Mouse (Mus musculus) liver, postnatal 0 days (tissue): Measurements from ENCODE around the gene Kcnb1.

ENCODE experiments used
- CTCF ChIP-seq: sonication (generic); IDR thresholded peaks from 2 replicates; pipeline ENCODE4 v1.5.1; 2016; ENCODE audit warnings: antibody characterized with exemption, low read depth
- EP300 ChIP-seq: IDR thresholded peaks from 2 replicates; pipeline ENCODE4 v1.6.1; 2016; ENCODE audit warnings: antibody characterized with exemption, low read depth, mild to moderate bottlenecking

DNA sequence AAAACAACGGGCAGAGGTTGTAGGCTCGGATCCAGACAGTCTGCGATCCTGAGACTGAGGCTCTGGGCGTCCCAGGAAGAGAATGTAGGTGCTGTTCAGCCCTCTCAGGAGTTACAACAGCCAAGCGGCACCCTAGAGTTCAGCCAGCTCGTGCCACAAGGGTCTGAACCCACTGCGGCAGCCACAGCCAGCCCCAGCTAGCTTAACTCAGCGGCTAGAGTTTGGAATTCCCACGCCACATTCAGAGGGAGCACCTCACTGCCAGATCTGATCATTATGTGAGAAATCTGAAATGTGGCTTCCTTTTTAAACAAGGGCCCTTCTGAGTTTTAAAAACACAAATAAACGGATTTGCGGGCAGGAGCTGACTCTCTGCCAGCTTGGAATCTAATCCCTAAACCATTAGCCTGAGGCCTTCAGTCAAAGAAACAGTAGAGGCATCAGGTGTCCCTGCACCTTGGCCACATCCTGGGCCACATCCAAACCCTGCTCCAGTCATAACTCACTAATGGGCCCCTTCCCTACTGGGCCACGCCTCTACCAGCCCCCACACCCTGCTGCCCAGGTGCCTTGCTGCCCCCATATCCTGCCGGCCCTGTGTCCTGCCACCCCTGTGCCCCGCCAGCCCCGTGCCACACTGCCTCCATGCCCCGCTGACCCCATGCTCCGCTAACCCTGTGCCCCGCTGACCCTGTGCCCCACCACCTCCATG is 16.1 kb upstream of the Kcnb1 start:
- TF ChIP-seq CTCF (no peak), EP300 (no peak)
